Mouse (Mus musculus) heart, adult 2 months (tissue): ENCODE data around the gene Ten1.

ENCODE experiments used
- CTCF ChIP-seq: fragments of 200-600 bp; IDR thresholded peaks from 2 replicates; pipeline ENCODE4 v1.8.1; 2022; ENCODE audit warnings: antibody characterized with exemption, mild to moderate bottlenecking, moderate library complexity
- EP300 ChIP-seq: fragments of 200-500 bp; IDR thresholded peaks from 2 replicates; pipeline ENCODE4 v1.6.1; 2011; ENCODE audit warnings: low read depth, low read length, control low read depth; ENCODE audit not compliant: insufficient read depth
- POLR2A ChIP-seq: fragments of 200-500 bp; IDR thresholded peaks from 2 replicates; pipeline ENCODE4 v1.6.1; 2011; ENCODE audit warnings: mild to moderate bottlenecking, low read depth, low read length, control low read depth; ENCODE audit not compliant: insufficient read depth

GRCm38 (mm10) chr11:116245616-116246015 is 47.0 kb downstream of the Ten1 start:
- TF ChIP-seq POLR2A, result no peak
- TF ChIP-seq CTCF, result no peak
- no peak for TF ChIP-seq EP300
